Mouse (Mus musculus) limb, embryonic 12.5 days (tissue): ENCODE data around the gene Myh14. TPM values are rescaled to one million over a fixed set of nuclear protein-coding genes. Genes with fewer than 3 reads are reported as not detected.
"Not testable (repeated sequence)": the region's sequence is repeated elsewhere in the genome, so short reads cannot be mapped to it uniquely, and the experiment has no call there.

Experiments used
- ATAC-seq: fragments of 200-750 bp; cut with Nextera tagmentation; 2 replicates; pipeline ENCODE4 v1.8.0; 2017; ENCODE audit warnings: low read depth, moderate TSS enrichment; ENCODE audit not compliant: insufficient number of reproducible peaks, insufficient read depth, low FRiP score, low TSS enrichment
- H3K27ac ChIP-seq: fragments of 300-500 bp; sonication (generic); 2 replicates; pipeline ENCODE4 v1.5.1; 2016; ENCODE audit warnings: mild to moderate bottlenecking, moderate library complexity
- H3K27me3 ChIP-seq: fragments of 300-500 bp; sonication (generic); 2 replicates; pipeline ENCODE4 v1.6.1; 2016; ENCODE audit warnings: mild to moderate bottlenecking, moderate library complexity
- H3K36me3 ChIP-seq: fragments of 300-500 bp; sonication (generic); 2 replicates; pipeline ENCODE4 v1.6.1; 2016; ENCODE audit warnings: mild to moderate bottlenecking, moderate library complexity
- H3K4me1 ChIP-seq: fragments of 300-500 bp; sonication (generic); replicated peaks from 2 replicates; pipeline ENCODE4 v1.6.1; 2016
- H3K4me2 ChIP-seq: fragments of 300-500 bp; sonication (generic); 2 replicates; pipeline ENCODE4 v1.6.1; 2016; ENCODE audit warnings: mild to moderate bottlenecking, moderate library complexity
- H3K4me3 ChIP-seq: fragments of 300-500 bp; sonication (generic); replicated peaks from 2 replicates; pipeline ENCODE4 v1.5.1; 2016; ENCODE audit warnings: mild to moderate bottlenecking
- H3K9ac ChIP-seq: fragments of 300-500 bp; sonication (generic); replicated peaks from 2 replicates; pipeline ENCODE4 v1.6.1; 2016; ENCODE audit warnings: mild to moderate bottlenecking, moderate library complexity
- H3K9me3 ChIP-seq: fragments of 300-500 bp; sonication (generic); 2 replicates; pipeline ENCODE4 v1.6.1; 2016; ENCODE audit warnings: mild to moderate bottlenecking, moderate library complexity
- WGBS: fragments of 180-500 bp; shearing (Covaris S2); methylation state at CpG from one replicate; pipeline ENCODE4 v1.1.7; 2016; 5-methylcytosine and 5-hydroxymethylcytosine counted together
- polyA plus RNA-seq: library from polyadenylated mRNA; unstranded; fragments of >200 nt; fragmentation: Nextera tagmentation; extraction: Ambion mirVana; gene quantifications from 2 replicates; pipeline ENCODE4 v1.2.1, GENCODE M21; 2016

Gene Myh14
- polyA plus RNA-seq, result 3.2 and 4.2 TPM in 2 replicates

- under 1% methylated on average over 23 of the region's 23 CpGs for WGBS
- H3K9ac ChIP-seq, result no peak within 1 kb of the TSS
- peak; percentile 87 for ATAC-seq
- H3K27ac ChIP-seq, result peak within 1 kb of the TSS; percentile 53
- H3K27me3 ChIP-seq, result peaks cover 47% of the 10 kb centered on the region
- H3K4me1 ChIP-seq, result peaks cover 17% of the 10 kb centered on the region; the same call in 1 of the 2 replicates
- H3K36me3 ChIP-seq, result no peaks in the 10 kb centered on the region
- H3K4me3 ChIP-seq, result peak within 1 kb of the TSS; percentile 25
- H3K9me3 ChIP-seq, result peaks cover 9% of the 10 kb centered on the region; the same call in 1 of the 2 replicates
- peak within 1 kb of the TSS; percentile 49 for H3K4me2 ChIP-seq
These were observed at the start of gene Myh14 for GRCm38 (mm10) chr7:44670803-44671202. Gene Myh14 (minus strand): TSS chr7:44670843.

- WGBS, result 88% methylated on average over 5 of the region's 5 CpGs
- no peak for ATAC-seq
- no peak overlapping the region for H3K4me3 ChIP-seq
- H3K27ac ChIP-seq, result no peak overlapping the region
- no peak overlapping the region for H3K4me2 ChIP-seq
- H3K9me3 ChIP-seq, result peaks cover 4% of the 10 kb centered on the region; the same call in 1 of the 2 replicates
- H3K4me1 ChIP-seq, result no peaks in the 10 kb centered on the region
- no peaks in the 10 kb centered on the region for H3K36me3 ChIP-seq
- H3K27me3 ChIP-seq, result no peaks in the 10 kb centered on the region
- no peak overlapping the region for H3K9ac ChIP-seq
These were observed 39.2 kb upstream of the Myh14 start for GRCm38 (mm10) chr7:44709881-44710280.

- Histone ChIP-seq H3K9ac (no peak within 1 kb of the TSS), H3K4me2 (no peak within 1 kb of the TSS), H3K4me1 (no peaks in the 10 kb centered on the region), H3K27ac (no peak within 1 kb of the TSS), H3K4me3 (no peak within 1 kb of the TSS), H3K9me3 (peaks cover 9% of the 10 kb centered on the region; the same call in 1 of the 2 replicates), H3K36me3 (no peaks in the 10 kb centered on the region), H3K27me3 (no peaks in the 10 kb centered on the region)
- no peak for ATAC-seq
- 78% methylated on average over 14 of the region's 14 CpGs for WGBS
These were observed 37.9 kb upstream of the Myh14 start, which contains the start of gene Izumo2 for GRCm38 (mm10) chr7:44708574-44708973. Gene Izumo2 (plus strand): TSS chr7:44708742.

GRCm38 (mm10) chr7:44708093-44708492 lies 37.5 kb upstream of the Myh14 start:
- H3K4me3 ChIP-seq, ATAC-seq, H3K4me2 ChIP-seq, H3K4me1 ChIP-seq, H3K27ac ChIP-seq, H3K27me3 ChIP-seq, H3K36me3 ChIP-seq, H3K9me3 ChIP-seq, H3K9ac ChIP-seq: not testable (repeated sequence)
- WGBS, result 90% methylated on average over 6 of the region's 6 CpGs

GRCm38 (mm10) chr7:44707169-44707675 lies 36.6 kb upstream of the Myh14 start:
- H3K4me2 ChIP-seq, result no peak overlapping the region
- H3K36me3 ChIP-seq, result no peaks in the 10 kb centered on the region
- no peak overlapping the region for H3K27ac ChIP-seq
- no peaks in the 10 kb centered on the region for H3K27me3 ChIP-seq
- no peak for ATAC-seq
- 87% methylated on average over 5 of the region's 5 CpGs for WGBS
- H3K4me3 ChIP-seq, result no peak overlapping the region
- H3K9me3 ChIP-seq, result peaks cover 9% of the 10 kb centered on the region; the same call in 1 of the 2 replicates
- no peak overlapping the region for H3K9ac ChIP-seq
- no peaks in the 10 kb centered on the region for H3K4me1 ChIP-seq

GRCm38 (mm10) chr7:44706322-44706721 lies 35.7 kb upstream of the Myh14 start:
- H3K4me1 ChIP-seq, result no peaks in the 10 kb centered on the region
- H3K36me3 ChIP-seq, result no peaks in the 10 kb centered on the region
- H3K9me3 ChIP-seq, result peaks cover 9% of the 10 kb centered on the region; the same call in 1 of the 2 replicates
- ATAC-seq, result no peak
- H3K4me2 ChIP-seq, result no peak overlapping the region
- H3K4me3 ChIP-seq, result no peak overlapping the region
- no peaks in the 10 kb centered on the region for H3K27me3 ChIP-seq
- H3K27ac ChIP-seq, result no peak overlapping the region
- H3K9ac ChIP-seq, result no peak overlapping the region

GRCm38 (mm10) chr7:44705086-44705485 lies 34.4 kb upstream of the Myh14 start:
- H3K4me3 ChIP-seq, result no peak overlapping the region
- H3K27me3 ChIP-seq, result no peaks in the 10 kb centered on the region
- no peak overlapping the region for H3K27ac ChIP-seq
- ATAC-seq, result no peak
- H3K4me1 ChIP-seq, result no peaks in the 10 kb centered on the region
- WGBS, result 79% methylated on average over 4 of the region's 4 CpGs
- H3K36me3 ChIP-seq, result no peaks in the 10 kb centered on the region
- no peak overlapping the region for H3K9ac ChIP-seq
- H3K9me3 ChIP-seq, result peaks cover 9% of the 10 kb centered on the region; the same call in 1 of the 2 replicates
- H3K4me2 ChIP-seq, result no peak overlapping the region

- Histone ChIP-seq H3K4me2 (no peak overlapping the region), H3K9me3 (peaks cover 9% of the 10 kb centered on the region; the same call in 1 of the 2 replicates), H3K36me3 (no peaks in the 10 kb centered on the region), H3K4me3 (no peak overlapping the region), H3K4me1 (no peaks in the 10 kb centered on the region), H3K27ac (no peak overlapping the region), H3K9ac (no peak overlapping the region), H3K27me3 (no peaks in the 10 kb centered on the region)
- no peak for ATAC-seq
- WGBS, result 57% methylated on average over 3 of the region's 3 CpGs
These were observed 33.7 kb upstream of the Myh14 start for GRCm38 (mm10) chr7:44704363-44704762.

- Histone ChIP-seq H3K4me2 (no peak overlapping the region), H3K27ac (no peak overlapping the region), H3K27me3 (peaks cover 5% of the 10 kb centered on the region), H3K4me1 (no peaks in the 10 kb centered on the region), H3K36me3 (no peaks in the 10 kb centered on the region), H3K4me3 (no peak overlapping the region), H3K9me3 (peaks cover 9% of the 10 kb centered on the region; the same call in 1 of the 2 replicates), H3K9ac (no peak overlapping the region)
- no peak for ATAC-seq
- 78% methylated on average over 8 of the region's 8 CpGs for WGBS
These were observed 32.3 kb upstream of the Myh14 start for GRCm38 (mm10) chr7:44702985-44703384.

- Histone ChIP-seq H3K4me1 (peaks cover 9% of the 10 kb centered on the region; the same call in 1 of the 2 replicates), H3K36me3 (no peaks in the 10 kb centered on the region), H3K9me3 (peaks cover 6% of the 10 kb centered on the region; the same call in 1 of the 2 replicates), H3K9ac (no peak overlapping the region), H3K27ac (no peak overlapping the region), H3K4me2 (no peak overlapping the region), H3K4me3 (no peak overlapping the region), H3K27me3 (peaks cover 16% of the 10 kb centered on the region)
- ATAC-seq, result no peak
- 9% methylated on average over 6 of the region's 6 CpGs for WGBS
These were observed 31.3 kb upstream of the Myh14 start for GRCm38 (mm10) chr7:44701921-44702320.

- Histone ChIP-seq H3K36me3 (no peaks in the 10 kb centered on the region), H3K4me2 (no peak overlapping the region), H3K9ac (no peak overlapping the region), H3K27me3 (peaks cover 19% of the 10 kb centered on the region), H3K4me3 (no peak overlapping the region), H3K4me1 (peaks cover 12% of the 10 kb centered on the region; the same call in 1 of the 2 replicates), H3K27ac (no peak overlapping the region), H3K9me3 (no peaks in the 10 kb centered on the region)
- WGBS, result 63% methylated on average over 7 of the region's 7 CpGs
- no peak for ATAC-seq
These were observed 27.3 kb upstream of the Myh14 start for GRCm38 (mm10) chr7:44697980-44698379.
